Mouse (Mus musculus) ES-Bruce4 (cell line): ENCODE results near the gene Gm16223.

Experiments used
- EP300 ChIP-seq: IDR thresholded peaks from 2 replicates; pipeline ENCODE4 v1.6.1; 2011; ENCODE audit warnings: low read depth, low read length; ENCODE audit not compliant: insufficient read depth
- POLR2A ChIP-seq: IDR thresholded peaks from one replicate; pipeline ENCODE4 v1.8.1; 2011; ENCODE audit warnings: low read length; ENCODE audit not compliant: insufficient read depth

DNA sequence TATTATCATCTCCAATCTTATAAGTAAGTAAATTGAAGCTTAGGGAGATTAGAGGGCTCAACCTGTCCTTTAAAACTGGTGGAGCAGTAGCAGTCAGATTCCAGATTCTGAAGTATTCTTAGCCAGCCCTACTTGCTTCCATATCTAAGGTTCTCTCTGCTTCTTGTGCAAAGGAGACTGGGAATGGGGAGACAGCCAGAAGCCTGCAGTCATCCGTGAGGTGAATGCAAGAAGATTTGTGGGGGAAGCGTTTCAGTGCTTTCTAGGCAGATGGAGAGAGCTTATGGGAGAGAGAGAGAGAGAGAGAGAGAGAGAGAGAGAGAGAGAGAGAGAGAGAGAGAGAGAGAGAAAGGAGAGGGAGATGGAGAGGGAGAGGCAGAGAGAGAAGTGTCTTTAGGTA is 160.9 kb downstream of the Gm16223 start:
- TF ChIP-seq POLR2A (no peak), EP300 (no peak)
